Mouse (Mus musculus): ENCODE measurements around the gene Crtc2. TPM values are rescaled to one million over a fixed set of nuclear protein-coding genes. Genes with fewer than 3 reads are reported as not detected.

The Crtc2 gene
- polyA plus RNA-seq, 1 experiment = 32.4 TPM

DNA sequence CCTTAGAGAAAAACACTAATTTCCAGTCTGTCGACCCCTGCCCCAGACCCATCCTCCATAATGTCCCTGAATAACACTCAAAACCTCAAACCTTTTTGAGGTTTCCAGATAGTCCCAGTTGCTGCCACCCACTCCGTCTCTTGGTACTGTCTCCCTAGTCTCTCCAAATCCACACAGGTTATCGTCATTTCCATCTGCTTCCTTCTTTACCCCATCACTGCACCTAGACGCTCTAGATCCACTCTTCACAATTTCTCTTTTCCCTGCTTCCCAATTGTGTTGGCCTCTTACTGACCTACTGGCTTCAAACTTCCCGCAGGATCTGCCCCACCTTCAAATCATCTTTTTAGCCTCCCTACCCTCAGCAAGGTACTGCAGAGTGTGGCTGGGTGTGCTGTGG is 32.8 kb upstream of the Crtc2 start:
- peak overlapping the region; percentile 82 for H3K9ac ChIP-seq (ENCODE audit: low read depth, poor library complexity, severe bottlenecking)
- no peaks in the 10 kb centered on the region for H3K9me3 ChIP-seq (replicated peaks; ENCODE audit: control insufficient read depth, insufficient read depth, low read length, poor library complexity, severe bottlenecking)
- no peaks in the 10 kb centered on the region for H3K36me3 ChIP-seq (ENCODE audit: control insufficient read depth, insufficient read depth, low read length, poor library complexity, severe bottlenecking)
- no peak for TF ChIP-seq CTCF (IDR thresholded peaks at IDR 0.05; ENCODE audit: low read depth, low read length)
- no peak for TF ChIP-seq EP300 (IDR thresholded peaks at IDR 0.05; ENCODE audit: insufficient read depth, low read depth, low read length)
- TF ChIP-seq POLR2A (IDR thresholded peaks at IDR 0.05; ENCODE audit: insufficient read depth, low read length) = no peak
- H3K27me3 ChIP-seq (ENCODE audit: control insufficient read depth, insufficient read depth, low read length, poor library complexity, severe bottlenecking) = no peaks in the 10 kb centered on the region
- no peak overlapping the region for H3K4me3 ChIP-seq (ENCODE audit: low read depth, low read length)
- no peak overlapping the region for H3K27ac ChIP-seq (ENCODE audit: insufficient read depth, low read length)
- H3K4me1 ChIP-seq (ENCODE audit: control insufficient read depth, insufficient read depth, low read length) = peaks cover 6% of the 10 kb centered on the region

DNA sequence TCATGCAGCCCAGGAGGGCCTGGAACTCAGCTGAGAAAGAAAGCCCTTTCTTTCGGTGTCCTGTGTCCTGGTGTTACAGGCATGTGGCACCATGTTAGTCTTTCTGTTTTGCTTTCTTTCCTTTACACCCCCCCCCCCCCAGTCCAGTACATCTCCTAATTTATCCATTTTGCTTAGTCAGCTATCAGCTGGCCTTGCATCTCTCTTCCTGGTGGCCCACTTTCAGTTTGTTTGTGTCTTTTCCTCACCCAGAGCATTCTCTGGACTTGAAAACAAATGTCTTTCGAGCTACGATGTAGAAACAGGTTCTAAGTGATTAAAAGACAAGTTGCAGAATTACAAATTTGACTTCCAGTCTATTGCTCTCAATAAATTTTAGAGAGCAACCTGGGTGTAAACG is 31.5 kb upstream of the Crtc2 start:
- H3K9me3 ChIP-seq (replicated peaks; ENCODE audit: control insufficient read depth, insufficient read depth, low read length, poor library complexity, severe bottlenecking) = no peaks in the 10 kb centered on the region
- no peaks in the 10 kb centered on the region for H3K36me3 ChIP-seq (ENCODE audit: control insufficient read depth, insufficient read depth, low read length, poor library complexity, severe bottlenecking)
- H3K4me3 ChIP-seq (ENCODE audit: low read depth, low read length) = no peak overlapping the region
- no peaks in the 10 kb centered on the region for H3K27me3 ChIP-seq (ENCODE audit: control insufficient read depth, insufficient read depth, low read length, poor library complexity, severe bottlenecking)
- H3K4me1 ChIP-seq (ENCODE audit: control insufficient read depth, insufficient read depth, low read length) = peaks cover 6% of the 10 kb centered on the region
- no peak overlapping the region for H3K27ac ChIP-seq (ENCODE audit: insufficient read depth, low read length)
- TF ChIP-seq EP300 (IDR thresholded peaks at IDR 0.05; ENCODE audit: insufficient read depth, low read depth, low read length) (no peak), POLR2A (IDR thresholded peaks at IDR 0.05; ENCODE audit: insufficient read depth, low read length) (no peak), CTCF (IDR thresholded peaks at IDR 0.05; ENCODE audit: low read depth, low read length) (no peak)
- H3K9ac ChIP-seq (ENCODE audit: low read depth, poor library complexity, severe bottlenecking) = no peak overlapping the region

DNA sequence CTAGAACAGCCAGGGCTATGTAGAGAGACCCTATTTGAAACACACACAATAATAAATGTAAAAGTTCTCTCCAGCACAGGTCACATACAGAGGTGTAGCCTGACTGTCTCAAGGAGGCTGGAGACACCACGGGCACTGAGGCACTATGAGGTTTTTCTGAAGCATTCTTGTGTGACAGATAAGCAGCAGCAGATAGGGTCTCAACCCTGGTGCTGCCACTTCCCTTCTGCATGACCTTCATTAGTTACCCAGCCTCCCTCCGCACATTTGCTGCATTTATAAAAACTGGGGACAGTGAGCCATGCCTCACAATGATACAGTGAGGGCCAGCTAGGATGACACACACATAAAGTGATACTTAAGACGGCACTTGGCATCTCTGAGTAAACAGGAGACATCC is 31.0 kb upstream of the Crtc2 start:
- H3K4me3 ChIP-seq (ENCODE audit: low read depth, low read length) = no peak overlapping the region
- H3K9me3 ChIP-seq (replicated peaks; ENCODE audit: control insufficient read depth, insufficient read depth, low read length, poor library complexity, severe bottlenecking) = no peaks in the 10 kb centered on the region
- H3K36me3 ChIP-seq (ENCODE audit: control insufficient read depth, insufficient read depth, low read length, poor library complexity, severe bottlenecking) = no peaks in the 10 kb centered on the region
- no peaks in the 10 kb centered on the region for H3K27me3 ChIP-seq (ENCODE audit: control insufficient read depth, insufficient read depth, low read length, poor library complexity, severe bottlenecking)
- no peak overlapping the region for H3K27ac ChIP-seq (ENCODE audit: insufficient read depth, low read length)
- H3K4me1 ChIP-seq (ENCODE audit: control insufficient read depth, insufficient read depth, low read length) = peaks cover 6% of the 10 kb centered on the region
- no peak for TF ChIP-seq CTCF (IDR thresholded peaks at IDR 0.05; ENCODE audit: low read depth, low read length)
- no peak for TF ChIP-seq POLR2A (IDR thresholded peaks at IDR 0.05; ENCODE audit: insufficient read depth, low read length)
- TF ChIP-seq EP300 (IDR thresholded peaks at IDR 0.05; ENCODE audit: insufficient read depth, low read depth, low read length) = no peak
- no peak overlapping the region for H3K9ac ChIP-seq (ENCODE audit: low read depth, poor library complexity, severe bottlenecking)

DNA sequence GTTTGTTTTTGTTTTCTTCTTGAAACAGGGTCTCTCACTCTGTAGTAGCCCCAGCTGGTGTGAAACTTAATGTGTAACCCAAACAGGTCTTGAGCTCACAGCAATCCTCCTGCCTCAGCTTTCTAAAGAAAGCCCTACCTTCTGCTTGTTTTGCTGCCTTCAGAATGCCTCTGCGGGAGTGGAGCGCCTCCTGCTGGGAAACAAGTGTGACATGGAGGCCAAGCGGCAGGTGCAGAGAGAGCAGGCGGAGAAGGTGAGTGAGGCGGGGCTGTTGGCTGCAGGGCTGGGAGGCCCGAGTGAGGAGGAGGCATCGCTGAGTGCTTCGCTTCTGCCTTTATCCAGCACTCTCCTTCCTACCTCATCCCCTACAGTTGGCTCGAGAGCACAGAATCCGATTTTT is 29.6 kb upstream of the Crtc2 start:
- peaks cover 6% of the 10 kb centered on the region for H3K4me1 ChIP-seq (ENCODE audit: control insufficient read depth, insufficient read depth, low read length)
- H3K27me3 ChIP-seq (ENCODE audit: control insufficient read depth, insufficient read depth, low read length, poor library complexity, severe bottlenecking) = no peaks in the 10 kb centered on the region
- no peak overlapping the region for H3K27ac ChIP-seq (ENCODE audit: insufficient read depth, low read length)
- H3K9me3 ChIP-seq (replicated peaks; ENCODE audit: control insufficient read depth, insufficient read depth, low read length, poor library complexity, severe bottlenecking) = no peaks in the 10 kb centered on the region
- no peaks in the 10 kb centered on the region for H3K36me3 ChIP-seq (ENCODE audit: control insufficient read depth, insufficient read depth, low read length, poor library complexity, severe bottlenecking)
- TF ChIP-seq POLR2A (IDR thresholded peaks at IDR 0.05; ENCODE audit: insufficient read depth, low read length) (no peak), CTCF (IDR thresholded peaks at IDR 0.05; ENCODE audit: low read depth, low read length) (peak; percentile 90), EP300 (IDR thresholded peaks at IDR 0.05; ENCODE audit: insufficient read depth, low read depth, low read length) (0 out of 2 replicates have a peak, but pooled peaks have one; percentile 45)
- H3K4me3 ChIP-seq (ENCODE audit: low read depth, low read length) = no peak overlapping the region
- no peak overlapping the region for H3K9ac ChIP-seq (ENCODE audit: low read depth, poor library complexity, severe bottlenecking)

DNA sequence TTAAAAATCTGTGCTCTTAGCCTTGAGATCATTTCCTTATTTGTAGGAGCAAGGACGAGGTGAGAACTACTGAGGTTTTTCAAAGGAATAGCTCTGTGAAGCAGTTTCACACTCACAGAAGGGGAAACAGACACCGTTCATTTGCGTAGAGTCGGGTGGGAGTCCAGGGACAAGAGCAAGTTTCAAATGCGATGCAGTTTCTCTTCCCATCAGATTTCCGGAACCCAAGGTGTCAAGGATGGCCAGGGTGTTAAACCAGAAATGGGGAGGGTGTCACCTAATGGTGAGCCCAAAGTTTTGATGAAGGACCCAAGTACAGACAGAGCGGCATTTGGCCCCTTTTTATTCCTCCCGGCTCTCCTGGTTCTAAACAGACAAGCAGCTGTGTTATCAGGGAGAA is 22.9 kb upstream of the Crtc2 start:
- no peaks in the 10 kb centered on the region for H3K27me3 ChIP-seq (ENCODE audit: control insufficient read depth, insufficient read depth, low read length, poor library complexity, severe bottlenecking)
- peak overlapping the region; percentile 97 for H3K4me3 ChIP-seq (ENCODE audit: low read depth, low read length)
- peak overlapping the region; percentile 78 for H3K9ac ChIP-seq (ENCODE audit: low read depth, poor library complexity, severe bottlenecking)
- H3K9me3 ChIP-seq (replicated peaks; ENCODE audit: control insufficient read depth, insufficient read depth, low read length, poor library complexity, severe bottlenecking) = no peaks in the 10 kb centered on the region
- no peak overlapping the region for H3K27ac ChIP-seq (ENCODE audit: insufficient read depth, low read length)
- TF ChIP-seq POLR2A (IDR thresholded peaks at IDR 0.05; ENCODE audit: insufficient read depth, low read length) (no peak), EP300 (IDR thresholded peaks at IDR 0.05; ENCODE audit: insufficient read depth, low read depth, low read length) (no peak), CTCF (IDR thresholded peaks at IDR 0.05; ENCODE audit: low read depth, low read length) (no peak)
- H3K36me3 ChIP-seq (ENCODE audit: control insufficient read depth, insufficient read depth, low read length, poor library complexity, severe bottlenecking) = peaks cover 18% of the 10 kb centered on the region
- no peaks in the 10 kb centered on the region for H3K4me1 ChIP-seq (ENCODE audit: control insufficient read depth, insufficient read depth, low read length)

DNA sequence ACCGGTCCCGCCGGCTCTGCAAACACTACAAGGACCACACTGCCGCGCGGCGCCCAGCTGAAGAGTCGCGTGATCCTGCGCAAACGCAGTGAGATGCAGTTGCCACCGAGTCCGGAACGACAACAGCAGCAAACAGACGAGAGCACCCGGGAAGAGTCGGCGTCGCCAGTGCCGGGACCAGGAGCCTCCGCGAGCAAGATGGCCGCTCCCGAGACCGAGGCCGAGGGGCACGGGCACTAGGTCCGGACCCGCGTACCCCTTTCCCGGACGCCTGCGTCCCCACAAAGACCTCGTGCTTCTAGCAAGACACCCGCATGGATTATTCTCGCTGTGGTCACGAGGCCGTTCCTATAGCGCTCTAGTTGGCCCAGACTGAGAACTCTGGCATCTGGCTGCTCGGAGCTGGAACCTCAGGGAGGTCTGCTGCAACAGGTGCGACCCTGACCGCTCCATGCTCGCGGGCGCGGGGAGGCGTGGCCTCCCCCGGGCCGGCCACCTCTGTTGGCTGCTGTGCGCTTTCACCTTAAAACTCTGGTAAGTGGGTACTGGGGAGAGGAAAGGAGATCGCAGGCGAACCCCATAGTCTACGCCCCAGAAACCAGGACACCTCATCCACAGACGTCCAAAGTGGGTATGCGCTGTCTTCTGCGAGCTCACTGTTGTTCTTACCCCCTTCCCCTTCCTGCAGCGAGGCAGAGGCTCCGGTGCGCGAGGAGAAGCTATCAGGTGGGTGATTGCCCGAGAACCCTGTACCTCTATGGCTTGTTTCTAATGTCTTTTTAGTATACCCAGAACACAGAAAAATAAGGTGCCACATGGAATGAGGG is 22.2 kb upstream of the Crtc2 start, which contains the start of gene Jtb:
Gene Jtb (plus strand): TSS at position 91 of the 827 bp plus-strand sequence.
- TF ChIP-seq EP300 (IDR thresholded peaks at IDR 0.05; ENCODE audit: insufficient read depth, low read depth, low read length) (0 out of 2 replicates have a peak, but pooled peaks have one; percentile 39), CTCF (IDR thresholded peaks at IDR 0.05; ENCODE audit: low read depth, low read length) (no peak), POLR2A (IDR thresholded peaks at IDR 0.05; ENCODE audit: insufficient read depth, low read length) (peak; percentile 71)
- Histone ChIP-seq H3K27ac (ENCODE audit: insufficient read depth, low read length) (peak within 1 kb of the TSS; percentile 64), H3K27me3 (ENCODE audit: control insufficient read depth, insufficient read depth, low read length, poor library complexity, severe bottlenecking) (no peaks in the 10 kb centered on the region), H3K4me1 (ENCODE audit: control insufficient read depth, insufficient read depth, low read length) (no peaks in the 10 kb centered on the region), H3K36me3 (ENCODE audit: control insufficient read depth, insufficient read depth, low read length, poor library complexity, severe bottlenecking) (peaks cover 20% of the 10 kb centered on the region), H3K9me3 (replicated peaks; ENCODE audit: control insufficient read depth, insufficient read depth, low read length, poor library complexity, severe bottlenecking) (no peaks in the 10 kb centered on the region), H3K9ac (ENCODE audit: low read depth, poor library complexity, severe bottlenecking) (peak within 1 kb of the TSS; percentile 78), H3K4me3 (ENCODE audit: low read depth, low read length) (peak within 1 kb of the TSS; percentile 97)

All from ES-Bruce4 (cell line).